Mouse (Mus musculus) lung, embryonic 16.5 days (tissue): ENCODE measurements around the gene Vav3. TPM values are rescaled to one million over a fixed set of nuclear protein-coding genes. Genes with fewer than 3 reads are reported as not detected.
"Not testable (repeated sequence)": the region's sequence is repeated elsewhere in the genome, so short reads cannot be mapped to it uniquely, and the experiment has no call there.

Source experiments
- ATAC-seq: fragments of 200-750 bp; cut with Nextera tagmentation; 2 replicates; pipeline ENCODE4 v1.8.0; 2017; ENCODE audit warnings: low read depth, mild to moderate bottlenecking, moderate library complexity
- H3K27ac ChIP-seq: fragments of 300-500 bp; sonication (generic); 2 replicates; pipeline ENCODE4 v1.5.1; 2014; ENCODE audit warnings: mild to moderate bottlenecking, control low read depth, low read length
- H3K27me3 ChIP-seq: fragments of 300-500 bp; sonication (generic); 2 replicates; pipeline ENCODE4 v1.6.1; 2014; ENCODE audit warnings: low read depth, low read length, mixed read lengths; ENCODE audit not compliant: control insufficient read depth, insufficient read depth
- H3K36me3 ChIP-seq: fragments of 300-500 bp; sonication (generic); 2 replicates; pipeline ENCODE4 v1.6.1; 2014; ENCODE audit warnings: low read length; ENCODE audit not compliant: control insufficient read depth, insufficient read depth
- H3K4me1 ChIP-seq: fragments of 300-500 bp; sonication (generic); replicated peaks from 2 replicates; pipeline ENCODE4 v1.6.1; 2014; ENCODE audit warnings: low read length, mixed read lengths; ENCODE audit not compliant: control insufficient read depth, insufficient read depth
- H3K4me2 ChIP-seq: fragments of 300-500 bp; sonication (generic); 2 replicates; pipeline ENCODE4 v1.6.1; 2014; ENCODE audit warnings: low read depth, low read length, control low read depth
- H3K4me3 ChIP-seq: fragments of 300-500 bp; sonication (generic); 2 replicates; pipeline ENCODE4 v1.5.1; 2014; ENCODE audit warnings: mild to moderate bottlenecking, low read length, control low read depth
- H3K9ac ChIP-seq: fragments of 300-500 bp; sonication (generic); 2 replicates; pipeline ENCODE4 v1.6.1; 2014; ENCODE audit warnings: low read length, control low read depth
- H3K9me3 ChIP-seq: fragments of 300-500 bp; sonication (generic); 2 replicates; pipeline ENCODE4 v1.6.1; 2016; ENCODE audit warnings: low read length; ENCODE audit not compliant: control insufficient read depth
- WGBS: fragments of 180-500 bp; shearing (Covaris S2); extraction: QIAGEN DNeasy Blood & Tissue Kit; methylation state at CpG from one replicate; pipeline ENCODE4 v1.1.7; 2014; 5-methylcytosine and 5-hydroxymethylcytosine counted together
- polyA plus RNA-seq: library from polyadenylated mRNA; unstranded; fragments of >200 nt; fragmentation: Nextera tagmentation; extraction: Ambion mirVana; gene quantifications from 2 replicates; pipeline ENCODE4 v1.2.1, GENCODE M21; 2015

Vav3 gene
- polyA plus RNA-seq, 1 experiment from 2014 or later: 6.3 TPM

DNA sequence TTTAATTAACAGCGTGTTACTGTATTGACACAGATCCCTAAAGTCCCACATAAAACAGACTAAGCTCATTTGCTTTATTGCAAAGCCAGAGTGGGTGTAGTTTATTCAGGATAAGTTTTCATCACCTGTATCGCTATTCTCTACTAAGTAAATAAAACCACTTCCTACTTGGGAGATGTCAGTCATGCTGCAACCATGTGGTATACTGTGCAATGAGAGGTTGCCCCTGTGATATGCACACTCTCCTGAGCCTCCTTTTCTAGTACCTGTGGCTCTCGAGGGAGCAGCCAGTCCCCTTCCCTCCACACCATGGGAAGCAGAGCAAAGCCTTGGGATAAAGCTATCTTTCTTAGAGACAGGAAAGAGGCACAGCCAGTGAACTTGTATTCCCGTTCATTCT, 106.5 kb downstream of the Vav3 start:
- Histone ChIP-seq H3K36me3 (no peaks in the 10 kb centered on the region), H3K9ac (no peak overlapping the region), H3K4me3 (no peak overlapping the region), H3K27ac (no peak overlapping the region), H3K4me2 (no peak overlapping the region), H3K4me1 (no peaks in the 10 kb centered on the region), H3K27me3 (no peaks in the 10 kb centered on the region), H3K9me3 (no peaks in the 10 kb centered on the region)
- 59% methylated on average over 4 of the region's 4 CpGs for WGBS
- ATAC-seq: no peak

DNA sequence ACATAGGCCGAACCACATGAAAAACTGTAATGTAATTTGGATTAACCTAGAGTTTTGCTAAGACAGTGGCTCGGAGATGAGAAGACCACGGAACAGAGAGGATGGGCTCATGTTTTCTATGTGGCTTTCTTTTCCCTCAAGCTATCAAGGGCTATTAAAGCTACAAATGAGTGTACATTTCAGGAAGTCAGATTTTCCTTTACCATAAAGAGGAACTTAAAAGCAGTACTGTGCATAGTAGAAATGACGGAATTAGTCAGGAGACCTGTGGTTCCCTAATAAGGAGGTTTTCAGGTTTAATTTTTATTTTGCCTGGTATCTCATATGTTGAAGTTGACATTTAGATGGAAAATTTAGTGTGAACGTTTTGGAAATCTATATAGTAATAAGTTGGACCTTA, 107.8 kb downstream of the Vav3 start:
- not testable (repeated sequence) for H3K4me1 ChIP-seq, H3K27me3 ChIP-seq, H3K4me3 ChIP-seq, H3K9ac ChIP-seq, H3K36me3 ChIP-seq, H3K4me2 ChIP-seq, H3K27ac ChIP-seq, H3K9me3 ChIP-seq, ATAC-seq
- 77% methylated on average over 5 of the region's 5 CpGs for WGBS

DNA sequence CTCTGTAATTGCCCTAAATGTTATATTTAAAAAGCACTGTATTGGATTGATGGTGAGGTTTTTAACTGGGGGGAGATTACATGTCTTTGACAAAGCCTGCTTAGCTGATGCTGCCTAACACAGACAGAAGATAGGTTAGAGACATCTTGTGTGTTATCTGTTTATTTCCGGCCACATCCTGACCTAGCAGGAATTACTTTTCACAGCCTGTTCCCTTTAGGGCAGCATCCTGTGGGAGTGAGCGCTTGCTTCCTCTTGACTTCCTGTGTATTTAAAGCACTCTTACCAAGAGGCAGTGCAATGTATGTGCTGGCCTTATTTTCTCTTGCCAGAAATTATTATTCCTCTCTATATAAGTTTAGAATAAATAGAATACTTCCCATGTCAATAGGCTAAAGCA, 111.5 kb downstream of the Vav3 start:
- Histone ChIP-seq H3K9me3 (no peaks in the 10 kb centered on the region), H3K9ac (no peak overlapping the region), H3K4me2 (no peak overlapping the region), H3K4me1 (no peaks in the 10 kb centered on the region; the same call in 1 of the 2 replicates), H3K36me3 (no peaks in the 10 kb centered on the region), H3K27ac (no peak overlapping the region), H3K27me3 (no peaks in the 10 kb centered on the region), H3K4me3 (no peak overlapping the region)
- ATAC-seq: peak; percentile 52; the same call in 1 of the 2 replicates
- WGBS: 56% methylated on average over 2 of the region's 2 CpGs

DNA sequence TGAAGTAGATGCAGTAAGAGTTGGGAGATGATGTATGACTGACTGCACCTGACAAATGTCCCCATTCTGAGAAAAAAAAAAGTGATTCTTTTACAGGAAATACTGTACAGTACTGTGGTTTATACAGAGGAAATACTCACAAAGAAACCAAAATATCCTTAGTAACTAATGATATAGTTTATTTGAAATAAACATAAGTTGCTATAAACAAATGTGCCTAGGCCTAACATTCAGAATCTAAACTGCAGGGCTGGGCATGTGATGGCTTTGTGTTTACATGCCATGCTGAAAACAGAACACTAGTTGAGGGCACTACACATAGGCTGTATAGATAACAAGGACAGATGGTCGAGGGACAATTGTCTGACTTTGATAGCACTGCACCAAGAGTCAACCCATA, 114.2 kb downstream of the Vav3 start:
- no peak overlapping the region for H3K27ac ChIP-seq
- H3K4me2 ChIP-seq: no peak overlapping the region
- no peaks in the 10 kb centered on the region for H3K9me3 ChIP-seq
- no peak for ATAC-seq
- no peaks in the 10 kb centered on the region; the same call in 1 of the 2 replicates for H3K4me1 ChIP-seq
- WGBS: 9% methylated on average over 1 of the region's 1 CpGs
- H3K27me3 ChIP-seq: no peaks in the 10 kb centered on the region
- no peaks in the 10 kb centered on the region for H3K36me3 ChIP-seq
- no peak overlapping the region for H3K9ac ChIP-seq
- H3K4me3 ChIP-seq: no peak overlapping the region

DNA sequence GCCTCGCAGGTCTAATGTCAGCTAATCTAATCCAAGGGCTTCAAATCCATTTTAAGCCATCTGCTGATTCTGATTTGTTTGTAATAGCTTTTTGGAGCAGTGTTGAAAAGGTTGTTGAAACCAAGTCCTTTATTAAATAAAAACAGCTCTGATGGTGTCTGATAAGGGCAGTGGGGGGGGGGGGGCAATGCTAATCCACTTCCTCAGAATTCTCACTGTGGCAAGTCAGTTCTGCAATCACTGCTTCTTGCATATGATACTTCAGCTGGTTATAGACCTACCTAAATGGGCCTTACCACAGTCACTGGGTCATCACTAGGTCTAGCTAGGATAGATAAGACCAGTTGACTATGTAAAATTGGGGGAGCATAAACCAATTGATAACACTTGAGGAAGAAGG, 115.9 kb downstream of the Vav3 start:
- ATAC-seq: no peak
- no peaks in the 10 kb centered on the region for H3K27me3 ChIP-seq
- H3K4me3 ChIP-seq: no peak overlapping the region
- no peak overlapping the region for H3K9ac ChIP-seq
- 60% methylated on average over 1 of the region's 1 CpGs for WGBS
- H3K4me1 ChIP-seq: no peaks in the 10 kb centered on the region; the same call in 1 of the 2 replicates
- H3K4me2 ChIP-seq: no peak overlapping the region
- H3K27ac ChIP-seq: no peak overlapping the region
- H3K36me3 ChIP-seq: no peaks in the 10 kb centered on the region
- H3K9me3 ChIP-seq: no peaks in the 10 kb centered on the region

DNA sequence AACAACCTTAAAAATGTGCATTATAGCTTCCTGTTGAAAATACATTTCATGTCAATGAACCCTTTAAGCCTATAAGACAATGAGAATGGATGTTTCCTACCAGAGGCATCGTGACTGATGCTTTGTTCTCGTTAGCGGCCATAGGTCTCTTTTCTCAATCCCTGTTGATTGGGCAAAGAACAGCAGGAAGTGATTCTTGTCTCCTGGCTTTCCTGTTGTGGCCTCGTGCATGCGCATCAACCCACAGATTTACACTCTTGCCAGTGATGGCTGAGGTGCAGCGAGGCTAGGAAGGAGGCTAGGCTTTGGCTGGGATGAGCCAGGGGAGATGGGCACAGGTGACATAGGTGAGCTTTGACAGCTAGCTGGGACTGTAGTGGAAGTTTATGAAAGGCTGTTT, 123.2 kb downstream of the Vav3 start:
- 69% methylated on average over 6 of the region's 6 CpGs for WGBS
- ATAC-seq: no peak
- H3K36me3 ChIP-seq: no peaks in the 10 kb centered on the region
- no peaks in the 10 kb centered on the region for H3K27me3 ChIP-seq
- no peak overlapping the region for H3K27ac ChIP-seq
- no peak overlapping the region for H3K4me3 ChIP-seq
- H3K9me3 ChIP-seq: no peaks in the 10 kb centered on the region
- H3K4me1 ChIP-seq: no peaks in the 10 kb centered on the region; the same call in 1 of the 2 replicates
- H3K9ac ChIP-seq: no peak overlapping the region
- H3K4me2 ChIP-seq: no peak overlapping the region

DNA sequence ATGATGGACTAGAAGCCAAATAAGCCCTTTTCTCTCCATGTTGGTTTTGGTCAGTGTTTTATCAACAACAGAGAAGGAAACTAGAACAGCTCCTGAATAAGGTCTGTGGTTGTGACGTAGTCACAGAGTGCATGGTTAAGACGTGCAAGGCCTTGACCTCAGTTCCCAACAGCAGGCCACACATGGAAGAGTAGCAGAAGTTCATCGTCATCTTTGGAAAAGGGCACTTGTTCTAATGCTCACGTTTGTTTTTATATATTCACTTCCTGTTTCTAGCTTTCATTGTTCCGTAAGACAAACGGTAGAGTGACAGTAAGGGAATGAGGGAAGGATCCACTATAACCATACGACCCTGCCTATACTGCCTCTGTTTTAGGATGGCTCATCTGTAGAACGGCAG, 124.1 kb downstream of the Vav3 start:
- no peak for ATAC-seq
- no peaks in the 10 kb centered on the region for H3K27me3 ChIP-seq
- H3K4me3 ChIP-seq: no peak overlapping the region
- no peaks in the 10 kb centered on the region for H3K36me3 ChIP-seq
- 58% methylated on average over 8 of the region's 8 CpGs for WGBS
- no peak overlapping the region for H3K4me2 ChIP-seq
- no peaks in the 10 kb centered on the region; the same call in 1 of the 2 replicates for H3K4me1 ChIP-seq
- H3K9me3 ChIP-seq: no peaks in the 10 kb centered on the region
- H3K27ac ChIP-seq: no peak overlapping the region
- no peak overlapping the region for H3K9ac ChIP-seq

DNA sequence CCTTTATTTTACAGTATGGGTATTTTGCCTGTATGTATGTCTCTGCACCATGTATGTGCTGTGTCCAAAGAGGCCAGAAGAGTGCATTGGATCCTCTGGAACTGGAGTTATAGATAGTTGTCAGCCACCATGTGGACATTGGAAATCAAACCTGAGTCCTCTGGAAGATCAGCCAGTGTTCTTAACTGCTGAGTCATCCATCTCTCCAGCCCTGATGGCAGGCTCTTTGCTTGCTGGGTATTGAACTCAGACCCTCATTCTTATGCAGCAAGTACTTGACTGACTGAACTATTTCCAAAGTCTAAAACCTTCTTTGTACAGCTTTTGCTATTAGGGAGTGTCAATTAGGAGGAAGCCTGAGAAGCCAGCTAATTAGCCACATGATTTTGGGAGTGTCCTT, 126.1 kb downstream of the Vav3 start:
- H3K4me2 ChIP-seq: no peak overlapping the region
- no peaks in the 10 kb centered on the region for H3K9me3 ChIP-seq

DNA sequence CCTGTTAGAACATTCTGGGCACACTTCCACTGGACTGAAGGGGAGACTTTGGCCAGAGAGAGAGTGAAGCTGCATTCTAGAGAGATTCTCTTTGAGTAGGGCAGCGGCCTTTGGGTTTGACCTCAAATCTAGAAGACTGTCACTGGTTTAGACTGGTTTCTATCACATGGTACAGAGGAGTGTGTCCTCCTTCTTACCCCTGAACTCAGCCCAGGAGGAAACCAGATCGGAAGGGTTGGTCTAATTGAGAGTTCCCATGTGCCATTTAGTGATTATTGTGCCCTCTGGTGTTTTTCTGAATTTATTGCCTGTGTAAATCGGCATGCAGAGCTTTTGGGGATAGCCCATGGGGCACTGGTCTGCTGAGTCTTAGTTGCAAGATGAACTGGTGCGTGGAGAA, 126.8 kb downstream of the Vav3 start:
- Histone ChIP-seq H3K4me3 (no peak overlapping the region), H3K27ac (no peak overlapping the region), H3K9ac (no peak overlapping the region), H3K4me2 (no peak overlapping the region), H3K27me3 (no peaks in the 10 kb centered on the region), H3K9me3 (no peaks in the 10 kb centered on the region), H3K4me1 (no peaks in the 10 kb centered on the region; the same call in 1 of the 2 replicates), H3K36me3 (no peaks in the 10 kb centered on the region)
- 55% methylated on average over 4 of the region's 4 CpGs for WGBS
- no peak for ATAC-seq

More for the DNA sequence above, 126.1 kb downstream of the Vav3 start:
- no peak overlapping the region for H3K9ac ChIP-seq
- no peaks in the 10 kb centered on the region for H3K36me3 ChIP-seq
- no peak overlapping the region for H3K4me3 ChIP-seq
- no peak overlapping the region for H3K27ac ChIP-seq
- H3K27me3 ChIP-seq: no peaks in the 10 kb centered on the region
- no peak for ATAC-seq
- H3K4me1 ChIP-seq: no peaks in the 10 kb centered on the region; the same call in 1 of the 2 replicates

DNA sequence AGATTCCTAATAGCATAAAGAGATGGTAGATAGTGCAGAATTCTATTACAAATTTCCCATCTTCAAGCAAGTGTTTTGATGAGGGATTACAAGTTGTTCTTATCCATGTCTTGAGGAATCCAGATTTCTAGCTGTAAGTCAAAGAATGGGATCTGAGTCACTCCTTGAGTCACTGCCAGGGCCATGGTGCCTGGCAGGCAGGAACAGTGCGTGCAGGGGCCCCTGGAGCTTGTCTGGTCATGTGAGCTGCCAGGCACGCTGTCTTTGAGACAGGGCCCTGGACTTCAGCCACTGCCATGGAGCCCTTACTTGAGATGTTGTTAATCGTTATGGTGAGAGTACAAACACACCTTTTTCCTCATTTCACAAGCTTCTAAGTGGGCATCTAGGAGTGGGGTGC, 129.0 kb downstream of the Vav3 start:
- Histone ChIP-seq H3K4me3 (no peak overlapping the region), H3K36me3 (no peaks in the 10 kb centered on the region), H3K27me3 (no peaks in the 10 kb centered on the region), H3K4me2 (no peak overlapping the region), H3K4me1 (no peaks in the 10 kb centered on the region; the same call in 1 of the 2 replicates), H3K27ac (no peak overlapping the region), H3K9ac (no peak overlapping the region), H3K9me3 (no peaks in the 10 kb centered on the region)
- WGBS: 44% methylated on average over 3 of the region's 3 CpGs
- ATAC-seq: no peak
